Comparison of ENCODE assay signal across 8 mouse cellular contexts in the genomic region with DNA sequence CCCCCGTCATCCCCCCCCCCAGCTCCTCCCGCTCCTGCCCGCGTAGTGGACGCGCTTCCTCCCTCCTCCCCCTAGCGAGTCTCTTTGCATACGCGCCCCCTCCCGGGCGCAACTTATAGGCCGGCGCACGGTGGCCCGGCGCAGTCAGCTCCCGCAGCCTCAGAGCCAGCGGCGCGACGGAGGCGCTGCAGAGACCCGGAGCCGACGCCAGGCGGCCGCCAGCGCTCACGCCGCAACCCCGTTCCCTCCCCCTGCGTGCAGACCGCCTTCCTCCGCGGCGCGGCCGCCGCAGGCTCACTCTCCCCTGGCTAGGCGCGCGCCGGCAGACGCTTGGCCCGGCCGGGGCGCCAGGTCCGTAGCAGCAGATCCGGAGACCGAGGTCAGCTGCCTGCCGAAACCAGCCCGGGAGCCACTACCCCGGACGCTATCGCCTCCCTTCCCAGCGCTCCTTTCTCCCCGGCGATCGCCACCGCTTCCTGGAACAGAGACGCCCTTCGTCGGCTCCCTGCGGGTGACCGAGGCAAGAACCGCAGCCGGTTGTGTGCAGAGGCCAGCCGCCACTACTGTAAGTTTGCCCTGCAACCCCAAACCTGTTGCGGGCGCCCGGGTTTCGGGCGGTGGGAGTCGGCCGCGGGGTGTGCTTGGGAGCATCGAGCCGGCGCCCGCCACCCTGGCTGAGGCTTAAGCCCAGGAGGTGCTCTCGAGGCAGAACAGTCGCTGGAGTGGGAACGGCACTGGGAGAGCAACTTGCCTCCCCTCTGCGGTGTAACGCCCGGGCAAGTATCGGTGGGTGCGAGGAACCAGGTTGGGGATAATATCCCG. TPM values are rescaled to one million over a fixed set of nuclear protein-coding genes. Genes with fewer than 3 reads are reported as not detected.
DNase-seq lines count a peak whose midpoint lies in the region; ATAC-seq lines count a peak whose summit lies in the region.

A gene (plus strand): TSS at position 141 of the 822 bp plus-strand sequence.

- H3K27ac ChIP-seq in hindbrain, embryonic 13.5 days, result peak within 1 kb of the TSS; percentile 98

- no peaks in the 10 kb centered on the region for H3K9me3 ChIP-seq in hindbrain, embryonic 13.5 days

- H3K9ac ChIP-seq in hindbrain, embryonic 13.5 days, result peak within 1 kb of the TSS; percentile 97

- peak within 1 kb of the TSS; percentile 96 for H3K4me3 ChIP-seq in hindbrain, embryonic 13.5 days

- peak within 1 kb of the TSS; percentile 83 for H3K4me2 ChIP-seq in hindbrain, embryonic 13.5 days

- peaks cover 13% of the 10 kb centered on the region for H3K36me3 ChIP-seq in hindbrain, embryonic 13.5 days

- WGBS in hindbrain, embryonic 13.5 days, result under 1% methylated on average over 80 of the region's 89 CpGs

- peaks cover 69% of the 10 kb centered on the region for H3K4me1 ChIP-seq in hindbrain, embryonic 13.5 days (replicated peaks)

- peak; percentile 90 for ATAC-seq in hindbrain, embryonic 13.5 days (ENCODE audit: low FRiP score)

- no peaks in the 10 kb centered on the region for H3K27me3 ChIP-seq in hindbrain, embryonic 13.5 days

- DNase-seq in T-cell, adult 2 months (ENCODE audit: low spot score), result peak; percentile 91
- peak; percentile 72 for DNase-seq in cerebellum, postnatal 14 days
- DNase-seq in frontal cortex, postnatal 25 days (ENCODE audit: low spot score in 2 of 2), result peak; percentile 72 to 82
- peak; percentile 81 to 89 for DNase-seq in layer of hippocampus, postnatal 25 days (ENCODE audit: extremely low spot score in 1 of 2, low spot score in 1 of 2)
- peak; percentile 92 for DNase-seq in lung, postnatal 25 days (ENCODE audit: low spot score)
- DNase-seq in retina, postnatal 1 day, result peak; percentile 96
- DNase-seq in thymus, postnatal 4 days, result peak; percentile 95

RNA-seq across cellular contexts. Expression of the gene that starts here (rescaled TPM):
- polyA plus RNA-seq in hindbrain, embryonic 13.5 days (2015; fragmentation: Nextera tagmentation; extraction: Ambion mirVana), result 59.2 and 62.1 TPM in 2 replicates
- total RNA-seq in layer of hippocampus, postnatal 25 days (2021), result 100 to 1,000 TPM; 670 to 691 TPM

Comparison
In these comparisons a context has a peak if more than half of its experiments do, and no peak if none do; other contexts are left out.
1. Peak in every context shown above with its lines: DNase-seq, ATAC-seq, H3K4me3 ChIP-seq and H3K27ac ChIP-seq.